Mouse (Mus musculus): ENCODE results near the gene Eef1akmt2.

The Eef1akmt2 gene

DNA sequence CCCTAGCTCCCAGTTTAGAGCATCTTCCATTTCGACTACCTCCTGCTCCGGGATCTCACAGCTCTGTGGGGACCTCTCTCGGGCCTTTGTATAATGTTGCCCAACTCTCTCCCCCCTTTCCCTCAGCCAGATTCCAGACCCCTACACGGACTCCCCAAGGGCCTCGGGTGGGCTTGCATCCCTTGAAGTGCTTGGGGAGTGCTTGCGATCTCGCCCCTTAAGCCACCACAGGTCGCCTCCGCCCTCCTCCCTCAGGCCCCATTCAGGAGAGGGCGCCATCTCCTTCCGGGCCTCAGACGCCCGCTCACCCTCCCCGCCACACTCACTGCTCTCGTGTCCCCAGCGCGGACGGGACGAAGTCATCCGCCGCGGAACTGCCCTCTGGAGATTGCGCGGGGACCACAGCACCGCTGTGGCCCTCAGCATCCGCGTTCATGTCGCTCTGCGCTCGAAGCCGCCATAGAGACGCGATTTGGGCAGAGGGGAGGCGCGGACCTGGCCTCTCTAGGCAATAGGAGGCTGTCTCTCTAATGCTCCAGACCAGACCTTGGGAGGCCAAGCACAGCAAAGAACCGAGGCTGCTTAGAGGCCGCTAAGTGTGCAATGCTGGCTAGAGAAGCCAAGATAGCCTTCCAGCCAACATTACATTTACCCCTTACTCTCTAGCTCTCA, at the start of gene Eef1akmt2:
Gene Eef1akmt2 (minus strand): TSS at position 501 of the 672 bp plus-strand sequence.
- in situ Hi-C loops (cut with MseI, MboI), result no loop called here

DNA sequence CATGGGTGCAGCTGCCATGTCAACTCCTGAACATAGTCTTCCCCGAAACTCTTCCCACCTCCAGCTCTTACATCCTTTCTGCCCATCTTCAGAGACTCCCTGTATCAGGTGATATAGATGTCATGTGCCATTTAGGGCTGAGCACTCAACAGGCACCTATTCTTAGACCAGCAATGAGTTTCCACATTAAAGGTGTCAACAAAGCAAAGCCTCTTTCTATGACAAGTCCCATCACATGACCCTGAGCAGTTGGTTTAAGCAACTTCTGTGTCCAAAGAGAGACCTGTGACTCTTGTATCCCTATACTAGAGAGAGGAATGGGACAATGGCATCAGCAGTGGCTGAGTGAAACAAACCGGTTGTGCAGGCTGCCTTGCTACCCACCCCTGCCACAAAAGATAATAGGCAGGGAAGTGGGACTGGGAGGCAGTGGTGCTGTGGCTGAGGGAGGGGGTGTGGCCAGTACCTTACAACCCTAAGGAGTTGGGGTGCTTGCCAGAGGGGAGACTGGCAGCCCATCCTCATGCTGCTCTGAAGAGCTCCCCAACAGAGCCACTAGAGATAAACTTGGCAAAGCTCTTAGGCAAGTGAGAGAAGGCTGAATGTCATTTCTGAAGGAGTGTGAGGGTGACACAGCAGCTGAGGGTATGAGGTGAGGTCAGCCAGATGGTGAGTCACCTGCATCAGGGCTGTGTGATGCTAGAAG, 48.5 kb upstream of the Eef1akmt2 start:
- in situ Hi-C loops (cut with MseI, MboI), result no loop called here

DNA sequence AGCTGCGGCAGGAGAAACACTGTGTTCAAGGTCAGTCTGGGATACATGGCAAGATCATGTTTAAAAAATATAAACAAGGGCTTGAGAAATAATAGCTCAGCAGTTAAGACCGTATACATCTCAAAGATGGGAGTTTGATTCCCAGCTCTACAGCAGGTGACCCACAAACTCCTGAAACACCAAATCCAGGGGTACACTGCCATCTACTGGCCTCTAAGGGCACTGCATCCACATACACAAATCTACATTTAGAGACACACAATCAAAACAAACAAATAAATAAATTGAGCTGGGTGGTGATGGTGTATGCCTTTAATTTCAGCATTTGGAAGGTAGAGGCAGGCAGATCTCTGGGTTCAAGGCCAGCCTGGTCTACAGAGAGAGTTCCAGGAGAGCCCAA, 45.8 kb upstream of the Eef1akmt2 start:
- in situ Hi-C loops (cut with MseI, MboI), result loop anchor here (5.0 kb wide), 1 partner anchor 246 kb away; no protein-coding TSS in a partner anchor

DNA sequence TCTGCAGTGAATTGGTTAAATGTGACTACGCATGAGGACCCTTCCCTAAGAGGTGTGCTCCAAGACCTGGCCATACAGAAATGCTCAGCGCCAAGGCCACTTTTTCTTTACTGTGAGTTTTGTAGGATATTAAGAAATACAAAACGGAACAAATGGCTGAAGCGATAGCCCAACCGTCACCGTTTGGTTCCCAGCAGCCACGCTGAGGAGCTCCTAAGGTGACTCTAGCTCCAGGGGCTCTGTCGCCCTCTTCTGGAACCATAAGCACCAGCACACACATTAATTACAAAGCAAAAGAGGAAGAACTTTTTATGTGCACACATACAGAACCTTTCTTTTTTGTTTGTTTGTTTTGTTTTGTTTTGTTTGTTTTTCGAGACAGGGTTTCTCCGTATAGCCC, 44.8 kb upstream of the Eef1akmt2 start:
- in situ Hi-C loops (cut with MseI, MboI), result loop anchor here (5.0 kb wide), 1 partner anchor 245 kb away; no protein-coding TSS in a partner anchor

DNA sequence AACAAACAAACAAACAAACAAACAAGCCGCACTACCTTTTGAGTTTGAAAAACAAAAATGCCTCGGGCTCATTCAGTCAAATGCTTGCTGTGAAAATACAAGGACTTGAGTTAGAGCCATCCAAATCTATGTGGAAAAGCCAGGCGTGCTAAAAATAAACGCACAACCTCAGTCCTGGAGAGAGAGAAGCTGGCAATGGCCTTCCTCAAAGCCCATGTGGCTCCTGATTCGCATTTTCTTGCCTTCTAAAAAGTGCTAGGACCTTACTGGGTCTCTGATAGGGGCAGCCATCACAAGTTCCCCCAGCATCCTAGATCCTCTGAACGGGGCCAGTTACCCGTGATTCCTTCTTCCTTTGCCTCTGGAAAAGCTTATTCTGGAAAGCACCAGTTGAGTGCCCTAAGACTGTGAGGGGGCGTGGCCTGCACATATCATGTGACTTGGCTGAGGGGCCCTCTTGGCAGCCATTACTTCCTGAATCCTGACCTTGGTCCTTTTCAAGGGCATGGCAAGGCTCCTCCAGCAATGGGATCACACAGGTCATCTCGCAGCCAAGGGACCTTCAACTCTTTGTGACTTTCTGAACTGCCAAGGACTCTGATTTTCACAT, 43.8 kb upstream of the Eef1akmt2 start:
- in situ Hi-C loops (cut with MseI, MboI), result loop anchor here (5.0 kb wide), 1 partner anchor 244 kb away; no protein-coding TSS in a partner anchor

DNA sequence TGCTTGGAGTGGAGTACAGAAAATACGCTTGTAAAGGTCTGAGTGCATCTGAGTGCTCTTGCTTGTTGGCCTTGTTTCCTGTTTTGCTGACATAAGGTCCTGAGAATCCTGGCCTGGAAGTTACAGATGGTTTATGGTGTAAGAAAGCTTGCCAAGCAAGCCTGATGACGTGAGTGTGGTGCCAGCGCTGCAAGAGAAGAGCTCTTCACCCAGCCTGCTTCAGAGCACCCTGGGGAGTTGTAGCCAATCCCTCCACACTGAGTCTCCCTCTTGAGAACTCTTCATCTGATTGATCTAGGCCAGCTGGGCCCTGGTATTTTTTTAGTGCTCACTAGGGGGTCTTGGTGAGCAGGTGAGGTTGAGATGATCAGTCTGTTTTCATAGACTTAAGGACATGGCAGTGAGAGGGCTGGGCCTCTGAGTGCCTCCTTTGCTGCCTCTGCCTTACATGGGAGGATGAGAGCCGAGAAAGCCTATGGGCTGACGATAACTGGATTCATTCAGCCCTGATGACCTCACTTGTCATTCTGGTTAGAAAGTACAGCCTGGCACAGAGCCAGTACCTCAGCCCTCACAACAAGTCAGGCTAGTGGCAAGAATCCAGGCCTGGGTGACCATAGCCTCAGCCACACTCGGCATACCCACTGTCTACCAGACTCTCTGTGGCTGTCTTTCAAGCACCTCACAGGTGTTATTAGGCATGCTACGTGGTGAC, 42.5 kb upstream of the Eef1akmt2 start:
- in situ Hi-C loops (cut with MseI, MboI), result loop anchor here (5.0 kb wide), 1 partner anchor 243 kb away; no protein-coding TSS in a partner anchor

DNA sequence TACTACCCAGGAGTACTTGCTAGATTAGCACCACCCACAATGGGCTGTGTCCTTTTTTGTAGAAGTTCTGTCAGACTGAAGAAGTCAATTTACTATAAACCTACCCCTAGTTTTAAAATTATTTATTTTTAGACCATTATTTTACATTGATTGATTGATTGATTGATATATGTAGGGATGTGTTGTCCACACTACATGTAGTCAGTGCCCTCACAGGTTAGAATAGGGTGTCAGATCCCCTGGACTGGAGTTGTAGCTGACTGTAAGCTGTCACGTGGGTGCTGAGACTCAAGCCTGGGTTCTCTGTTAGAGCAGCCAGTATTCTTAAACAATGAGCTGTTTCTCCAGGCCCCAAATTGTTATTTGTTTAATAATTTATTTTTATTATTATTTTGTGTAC, 40.9 kb upstream of the Eef1akmt2 start:
- in situ Hi-C loops (cut with MseI, MboI), result no loop called here

DNA sequence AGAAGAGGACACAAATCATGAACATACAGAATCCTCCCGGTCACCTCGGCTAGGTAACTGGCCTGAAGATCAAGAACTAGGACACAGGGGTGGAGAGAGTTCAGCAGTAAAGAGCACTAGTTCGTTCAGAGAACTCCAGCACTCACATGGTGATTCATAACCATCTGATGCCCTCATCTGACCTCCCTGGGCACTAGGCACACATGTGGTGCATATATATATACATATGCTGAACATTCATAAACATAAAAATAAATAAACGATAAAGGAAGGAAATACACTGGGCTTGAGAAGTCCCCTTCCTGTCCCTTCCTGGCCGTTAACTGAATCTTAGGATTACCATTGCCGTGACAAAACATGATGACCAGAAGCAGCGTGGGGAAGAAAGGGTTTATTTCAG, 40.3 kb upstream of the Eef1akmt2 start:
- in situ Hi-C loops (cut with MseI, MboI), result no loop called here

DNA sequence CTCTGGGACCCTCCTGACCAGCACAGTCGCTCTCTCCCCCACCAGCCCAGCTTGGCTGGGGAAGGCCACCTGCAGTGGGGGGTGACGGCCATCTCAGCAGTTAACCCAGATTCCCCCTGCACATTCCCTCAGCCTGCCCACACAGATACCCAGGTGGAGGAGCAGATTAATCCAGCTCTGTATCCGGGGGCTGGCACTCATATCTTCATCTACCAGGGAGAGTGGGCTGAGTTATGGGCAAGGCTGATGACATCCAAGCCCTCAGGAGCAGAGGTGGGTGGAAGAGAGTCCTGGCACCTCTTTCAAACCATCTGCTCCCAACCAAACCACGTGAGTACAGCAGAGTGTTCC, 39.8 kb upstream of the Eef1akmt2 start:
- in situ Hi-C loops (cut with MseI, MboI), result no loop called here

DNA sequence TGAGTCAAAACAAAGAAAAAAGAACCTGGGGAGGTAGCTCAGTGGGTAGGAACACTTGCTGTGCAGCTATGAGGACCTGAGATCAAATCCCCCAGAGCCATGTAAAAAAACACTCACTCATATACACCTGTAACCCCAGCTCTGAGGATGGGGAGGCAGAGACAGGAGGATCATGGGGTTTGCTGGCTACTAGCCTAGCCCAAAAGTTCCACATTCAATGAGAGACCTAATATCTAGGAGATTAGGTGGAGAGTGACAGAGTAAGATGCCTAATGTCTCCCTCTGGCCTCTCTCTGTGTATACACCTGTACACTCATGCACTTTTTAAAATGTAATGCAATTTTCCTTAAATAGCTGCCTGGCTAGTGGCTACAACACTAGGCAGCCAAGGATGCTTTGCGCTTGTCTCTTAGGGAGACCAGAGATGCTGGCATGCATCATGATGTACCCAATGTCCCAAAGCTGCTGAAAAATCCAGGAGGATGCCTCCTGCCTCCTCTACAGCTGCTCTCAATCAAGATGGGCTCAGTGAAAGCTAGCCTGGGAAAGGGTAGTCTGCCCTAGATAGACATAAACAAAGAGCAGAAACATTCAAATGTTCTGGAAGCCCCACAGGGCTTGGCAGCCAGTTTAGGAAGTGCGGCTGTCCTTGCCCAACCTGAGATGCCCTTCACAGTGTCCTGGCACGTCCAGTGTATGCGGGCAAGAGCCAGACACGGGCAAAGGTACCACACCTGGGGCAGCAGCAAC, 39.3 kb upstream of the Eef1akmt2 start:
- in situ Hi-C loops (cut with MseI, MboI), result no loop called here

DNA sequence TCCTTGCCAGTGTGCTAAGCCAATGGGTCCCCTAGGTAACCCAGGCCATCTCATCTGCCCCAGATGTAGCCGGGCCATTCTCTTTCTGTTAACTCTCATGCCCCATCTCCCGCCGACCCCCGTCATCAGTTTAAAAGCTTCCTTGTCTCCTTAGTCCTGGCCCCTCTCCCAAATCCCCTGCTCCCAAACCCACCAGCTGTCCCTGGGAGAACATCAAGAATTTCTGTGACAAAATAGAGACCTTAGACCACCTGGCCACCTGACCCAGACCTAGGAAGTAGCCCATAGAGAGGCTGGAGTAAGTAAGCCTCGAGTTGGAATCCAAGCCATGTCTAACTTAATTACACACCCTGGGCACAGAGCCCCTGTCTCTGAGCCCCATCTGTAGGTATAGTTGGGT, 37.7 kb upstream of the Eef1akmt2 start:
- in situ Hi-C loops (cut with MseI, MboI), result no loop called here

DNA sequence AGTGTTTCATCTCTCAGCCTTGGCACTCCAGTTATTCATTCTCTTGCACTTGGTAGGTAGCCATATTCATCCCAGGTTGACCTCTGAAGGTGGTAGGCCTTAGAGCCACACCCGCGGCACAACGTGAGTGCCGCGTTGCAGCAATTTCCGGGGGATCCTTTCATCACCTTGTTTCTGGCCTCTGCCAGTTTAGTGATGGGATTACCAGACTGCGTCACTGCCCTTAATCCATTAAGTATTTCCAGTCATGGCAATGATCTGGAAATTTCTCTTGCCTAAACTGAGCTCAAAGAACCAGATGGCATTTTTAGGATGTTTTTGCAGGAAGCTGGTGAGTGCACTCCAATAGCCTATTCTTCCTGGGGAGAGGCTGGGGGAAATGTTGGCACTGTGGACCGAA, 37.2 kb upstream of the Eef1akmt2 start:
- in situ Hi-C loops (cut with MseI, MboI), result no loop called here

DNA sequence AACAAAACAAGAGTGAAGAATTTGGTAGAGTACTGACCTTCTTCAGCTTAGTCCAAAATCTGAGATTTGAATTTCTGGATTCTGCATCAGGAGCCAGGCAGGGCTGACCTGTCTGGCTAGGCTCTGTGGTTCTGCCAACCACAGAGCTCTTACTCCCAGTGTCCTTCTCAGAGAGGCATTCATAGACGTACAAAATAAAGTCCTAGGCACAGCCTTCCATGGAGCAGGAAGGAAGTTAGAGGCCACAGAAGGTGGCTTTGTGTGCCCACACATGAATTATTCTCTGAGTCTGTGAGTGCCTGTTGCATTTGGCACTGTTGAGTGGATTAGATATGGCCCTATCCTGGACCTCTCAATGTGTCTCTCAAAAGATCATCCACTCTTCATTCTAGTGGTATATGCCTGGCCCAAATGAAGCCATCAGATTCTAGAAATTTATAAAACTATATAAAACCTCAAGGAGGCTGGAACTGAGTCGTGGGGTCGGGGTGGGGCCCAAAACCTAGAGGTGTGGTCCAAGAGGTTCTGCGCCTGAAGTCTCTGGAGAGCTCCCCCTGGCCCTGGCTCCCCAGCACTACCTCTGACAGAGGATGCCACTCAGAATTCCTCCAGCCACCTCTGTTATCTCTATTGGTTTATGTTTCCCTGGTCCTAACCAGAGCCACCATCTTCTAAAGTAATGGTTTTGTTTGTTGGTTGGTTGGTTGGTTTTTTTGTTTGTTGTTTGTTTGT, 36.2 kb upstream of the Eef1akmt2 start:
- in situ Hi-C loops (cut with MseI, MboI), result no loop called here

DNA sequence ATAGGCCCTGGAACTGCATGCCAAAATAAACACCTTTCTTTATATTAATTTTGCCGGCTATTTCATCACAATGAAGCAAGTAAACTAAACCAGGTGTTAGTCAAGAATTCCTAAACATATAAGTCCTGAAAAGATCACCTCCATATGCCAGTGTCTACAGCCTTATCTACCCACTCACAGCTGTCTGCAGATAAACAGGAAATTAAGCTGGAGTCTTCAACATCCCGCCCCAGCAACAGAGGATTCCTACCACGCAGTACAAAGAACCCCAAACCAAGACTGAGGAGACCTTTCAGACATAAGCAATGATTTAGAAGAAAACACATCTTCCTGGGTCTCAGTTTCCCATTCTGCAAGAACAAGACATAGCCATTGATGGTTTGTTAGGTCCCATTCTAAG, 35.6 kb upstream of the Eef1akmt2 start:
- in situ Hi-C loops (cut with MseI, MboI), result no loop called here

DNA sequence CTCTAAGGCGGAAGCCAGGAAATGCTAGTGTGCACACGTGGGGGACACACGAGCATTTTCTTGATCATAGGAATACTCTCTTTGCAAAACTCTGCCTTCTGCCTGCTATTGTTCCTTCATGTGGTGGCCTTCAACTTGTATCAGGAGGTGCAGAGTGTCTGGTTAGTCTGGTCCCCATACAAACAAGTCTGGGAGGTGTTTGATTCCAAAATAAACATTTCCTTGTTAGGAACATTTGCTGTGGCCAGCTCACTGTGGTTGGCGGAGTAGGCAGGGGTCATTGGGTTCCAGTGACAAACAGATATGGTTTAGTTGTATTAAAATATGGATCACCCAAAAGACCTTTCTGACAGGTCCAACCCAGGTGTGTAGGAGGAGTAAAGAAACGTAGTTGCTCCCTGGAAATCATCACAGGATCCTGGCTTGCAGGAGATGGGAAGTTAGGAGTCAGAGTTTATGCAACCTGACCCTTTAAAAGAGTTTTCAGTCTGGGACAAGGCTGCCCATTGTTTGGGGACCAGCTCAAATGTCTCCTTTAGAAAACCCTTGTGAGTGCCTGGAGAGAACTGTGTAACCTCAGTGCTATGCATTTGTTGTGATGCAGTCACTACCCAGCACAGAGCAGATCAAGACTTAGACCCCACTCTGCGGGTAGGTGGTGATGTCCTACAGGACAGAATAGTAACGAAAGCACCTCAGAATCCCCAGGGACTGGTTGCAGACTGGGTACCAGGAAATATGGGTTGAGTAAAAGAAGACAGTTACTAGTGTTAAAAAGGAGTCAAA, 34.7 kb upstream of the Eef1akmt2 start:
- in situ Hi-C loops (cut with MseI, MboI), result no loop called here

DNA sequence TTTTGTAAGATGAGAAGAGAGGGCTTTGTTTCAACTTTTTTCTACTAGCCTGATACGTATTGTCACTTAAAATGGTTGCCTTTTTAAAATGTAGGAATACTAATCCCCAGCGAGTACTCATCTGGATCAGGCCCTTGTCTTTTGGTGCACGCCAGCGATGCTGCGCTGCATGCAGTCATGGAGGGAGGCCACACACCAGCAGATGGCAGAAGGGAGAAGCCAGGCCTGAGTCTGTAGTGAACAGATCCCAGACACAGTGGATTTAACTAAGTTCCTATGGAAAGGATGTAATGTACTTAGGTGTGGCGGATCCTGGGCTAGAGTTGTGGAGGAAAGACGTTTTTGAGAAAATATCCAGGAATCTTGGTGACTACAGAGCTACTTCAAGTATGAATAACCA, 31.6 kb upstream of the Eef1akmt2 start:
- in situ Hi-C loops (cut with MseI, MboI), result no loop called here

DNA sequence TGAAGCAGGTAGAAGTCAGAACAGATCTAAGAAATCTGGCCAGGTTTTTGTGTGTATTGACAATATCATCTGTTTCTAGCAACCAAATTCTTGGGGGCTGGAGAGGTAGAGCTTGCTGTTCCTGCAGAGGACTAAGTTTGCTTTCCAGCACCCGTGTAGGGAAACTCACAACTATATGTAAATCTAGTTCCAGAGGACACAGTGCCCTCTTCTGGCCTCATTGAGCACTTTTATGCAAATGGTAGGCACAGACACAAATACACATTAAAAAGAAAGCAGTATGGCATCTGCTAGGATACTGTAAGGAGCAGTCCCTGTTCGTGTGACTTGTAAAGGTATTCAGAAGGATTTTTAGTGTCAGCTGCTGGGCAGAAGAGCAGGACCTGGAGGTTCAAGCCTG, 29.9 kb upstream of the Eef1akmt2 start:
- in situ Hi-C loops (cut with MseI, MboI), result no loop called here

DNA sequence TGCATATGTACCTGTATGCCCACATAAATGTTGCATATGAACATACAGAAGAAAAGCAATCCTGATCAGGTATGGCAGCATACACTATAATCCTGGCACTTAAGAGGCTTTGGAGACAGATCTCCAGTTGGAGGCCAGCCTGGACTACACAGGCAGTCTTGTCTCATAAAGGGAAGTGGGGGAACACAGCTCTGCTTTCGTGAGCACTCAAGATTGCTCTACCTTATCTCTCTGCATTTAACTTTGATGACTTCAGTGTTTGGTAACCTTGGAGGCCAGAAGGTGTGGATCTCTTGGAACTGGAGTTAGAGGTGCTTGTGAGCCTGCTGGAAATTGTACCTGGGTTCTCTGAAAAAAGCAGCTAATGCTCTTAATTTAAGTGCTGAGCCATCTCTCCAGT, 27.8 kb upstream of the Eef1akmt2 start:
- in situ Hi-C loops (cut with MseI, MboI), result no loop called here

DNA sequence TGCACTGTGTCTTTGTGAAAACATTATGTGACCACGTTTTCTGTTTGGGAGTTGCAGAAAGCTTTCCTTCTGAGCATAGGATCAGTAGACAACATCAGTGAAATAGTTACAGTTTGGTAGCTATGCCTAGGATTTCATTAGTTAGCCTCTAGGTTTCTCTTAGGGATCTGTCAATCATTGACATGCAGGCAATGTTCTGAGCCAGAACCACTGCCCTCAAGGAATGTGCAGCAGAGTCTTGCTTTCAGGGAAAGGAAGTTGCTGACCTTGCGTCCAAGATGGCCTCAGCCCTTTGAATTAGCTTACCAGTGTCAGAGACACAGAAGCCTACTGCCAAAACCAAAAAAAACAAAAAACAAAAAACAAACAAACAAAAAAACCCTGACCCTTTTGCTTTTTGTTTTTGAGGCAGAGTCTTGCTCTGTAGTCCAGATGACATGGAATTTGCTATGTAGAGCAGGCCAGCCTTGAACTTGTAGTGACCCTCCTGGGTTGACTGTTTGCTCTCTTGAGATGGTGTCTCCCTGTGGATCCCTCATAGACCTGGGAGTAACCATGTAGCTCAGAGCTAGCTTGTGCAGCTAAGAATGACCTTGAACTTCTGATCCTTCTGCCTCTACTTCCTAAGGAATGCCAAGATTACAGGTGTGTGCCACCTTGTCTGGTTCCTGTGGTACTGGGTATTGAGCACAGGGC, 23.1 kb upstream of the Eef1akmt2 start:
- in situ Hi-C loops (cut with MseI, MboI), result no loop called here
